Mouse (Mus musculus) cerebral cortex, adult 2 months (tissue): ENCODE measurements around the gene Hist1h1t.

ENCODE experiments used
- WGBS: fragments of 180-500 bp; shearing (Covaris S2); methylation state at CpG from one replicate; pipeline ENCODE4 v1.1.7; 2018; 5-methylcytosine and 5-hydroxymethylcytosine counted together

The Hist1h1t gene

GRCm38 (mm10) chr13:23695514-23695913 lies at the start of gene Hist1h1t:
Gene Hist1h1t (plus strand): TSS chr13:23695814.
- WGBS = 59% methylated on average over 13 of the region's 13 CpGs

GRCm38 (mm10) chr13:23659636-23660366 lies 35.8 kb upstream of the Hist1h1t start:
- 49% methylated on average over 6 of the region's 6 CpGs for WGBS

- WGBS = 64% methylated on average over 3 of the region's 3 CpGs
These were observed 33.1 kb upstream of the Hist1h1t start for GRCm38 (mm10) chr13:23662536-23662935.

- WGBS = 92% methylated on average over 6 of the region's 6 CpGs
These were observed 13.5 kb upstream of the Hist1h1t start for GRCm38 (mm10) chr13:23681990-23682582.

- 63% methylated on average over 1 of the region's 1 CpGs for WGBS
These were observed 13.0 kb upstream of the Hist1h1t start for GRCm38 (mm10) chr13:23682623-23682946.

- 10% methylated on average over 16 of the region's 30 CpGs for whole genome bisulfite sequencing
These were observed 12.5 kb upstream of the Hist1h1t start for GRCm38 (mm10) chr13:23682947-23683754.

- under 1% methylated on average over 32 of the region's 32 CpGs for WGBS
These were observed 11.8 kb upstream of the Hist1h1t start, which contains the start of the genes Hist1h2ac and Hist1h2bc for GRCm38 (mm10) chr13:23683755-23684281. Gene Hist1h2ac (minus strand): TSS chr13:23683948. Gene Hist1h2bc (plus strand): TSS chr13:23684199.

GRCm38 (mm10) chr13:23684295-23684945 lies 11.2 kb upstream of the Hist1h1t start:
- under 1% methylated on average over 18 of the region's 37 CpGs for WGBS

GRCm38 (mm10) chr13:23685121-23685861 lies 10.3 kb upstream of the Hist1h1t start:
- 1% methylated on average over 15 of the region's 15 CpGs for WGBS

GRCm38 (mm10) chr13:23685966-23686365 lies 9.6 kb upstream of the Hist1h1t start:
- 17% methylated on average over 4 of the region's 4 CpGs for WGBS

- 79% methylated on average over 4 of the region's 4 CpGs for WGBS
These were observed 8.4 kb upstream of the Hist1h1t start for GRCm38 (mm10) chr13:23687181-23687580.

- 97% methylated on average over 7 of the region's 7 CpGs for WGBS
These were observed 7.7 kb upstream of the Hist1h1t start for GRCm38 (mm10) chr13:23687907-23688306.

- WGBS = 98% methylated on average over 2 of the region's 2 CpGs
These were observed 6.7 kb upstream of the Hist1h1t start for GRCm38 (mm10) chr13:23688956-23689355.

- 84% methylated on average over 2 of the region's 2 CpGs for WGBS
These were observed 6.2 kb upstream of the Hist1h1t start for GRCm38 (mm10) chr13:23689459-23689858.

- WGBS = 86% methylated on average over 6 of the region's 6 CpGs
These were observed 1.7 kb upstream of the Hist1h1t start for GRCm38 (mm10) chr13:23693856-23694440.

GRCm38 (mm10) chr13:23694956-23695355 lies 658 bp upstream of the Hist1h1t start:
- WGBS = 97% methylated on average over 9 of the region's 9 CpGs

- 65% methylated on average over 15 of the region's 15 CpGs for WGBS
These were observed 454 bp downstream of the Hist1h1t start for GRCm38 (mm10) chr13:23696061-23696474.

GRCm38 (mm10) chr13:23697491-23698299 lies 2.1 kb downstream of the Hist1h1t start:
- under 1% methylated on average over 29 of the region's 32 CpGs for WGBS

GRCm38 (mm10) chr13:23698300-23698693 lies 2.7 kb downstream of the Hist1h1t start, which contains the start of gene Hist1h4c:
Gene Hist1h4c (minus strand): TSS chr13:23698454.
- WGBS = under 1% methylated on average over 22 of the region's 22 CpGs

GRCm38 (mm10) chr13:23698996-23699395 lies 3.4 kb downstream of the Hist1h1t start:
- 42% methylated on average over 6 of the region's 6 CpGs for WGBS
